Mouse (Mus musculus): ENCODE results near the gene Dnmt3a. TPM values are rescaled to one million over a fixed set of nuclear protein-coding genes. Genes with fewer than 3 reads are reported as not detected.

Dnmt3a gene
- total and polyA plus RNA-seq, 3 experiments, result 15.5 to 61.5 (median 23.4) TPM

- H3K36me3 ChIP-seq (replicated peaks in 1 of 2; ENCODE audit: control insufficient read depth in 1 of 2, insufficient read depth in 1 of 2, low read length in 1 of 2), result no peaks in the 10 kb centered on the region
- H3K79me2 ChIP-seq (replicated peaks; ENCODE audit: control insufficient read depth, extremely low read depth, insufficient read depth, poor library complexity, severe bottlenecking), result no peaks in the 10 kb centered on the region
- in situ Hi-C loops (cut with MboI; ENCODE audit: low pct_ligation_motif_present, low pct_unique_long_range_greater_than_20kb, low sequenced_read_pairs), result no loop called here
- no peak overlapping the region for H3K4me2 ChIP-seq (ENCODE audit: insufficient read depth, low read depth, poor library complexity, severe bottlenecking)
- TF ChIP-seq MAFK (IDR thresholded peaks at IDR 0.05; ENCODE audit: insufficient replicate concordance, low read length), result no peak
- TF ChIP-seq RCOR1 (conservative IDR thresholded peaks at IDR 0.05; ENCODE audit: low read depth, low read length), result no peak
- TF ChIP-seq BHLHE40 (IDR thresholded peaks at IDR 0.05; ENCODE audit: low read depth, low read length), result no peak
- TF ChIP-seq IRF4 (IDR thresholded peaks at IDR 0.05; ENCODE audit: low read depth, low read length), result no peak
- no peak for TF ChIP-seq USF1 (IDR thresholded peaks at IDR 0.05; ENCODE audit: low read depth, low read length)
- TF ChIP-seq ZKSCAN1 (IDR thresholded peaks at IDR 0.05; ENCODE audit: borderline replicate concordance, low read depth, low read length), result no peak
- TF ChIP-seq MXI1 (IDR thresholded peaks at IDR 0.05; ENCODE audit: low read depth, low read length), result no peak
- no peak overlapping the region for H3K4me3 ChIP-seq (replicated peaks in 1 of 3; ENCODE audit: low read depth in 2 of 3, low read length in 2 of 3, poor library complexity in 1 of 3)
- dilution Hi-C loops (cut with MboI; ENCODE audit: extremely low pct_ligation_motif_present, extremely low pct_unique_long_range_greater_than_20kb, low sequenced_read_pairs), result no loop called here
- no peak overlapping the region for H3K27ac ChIP-seq (ENCODE audit: insufficient read depth, low read depth)
- H3K27me3 ChIP-seq (replicated peaks), result no peaks in the 10 kb centered on the region
- H3K9me3 ChIP-seq (replicated peaks; ENCODE audit: low read length), result no peaks in the 10 kb centered on the region
- no peak for DNase-seq (ENCODE audit: extremely low read depth)
- peaks cover 7 to 22% of the 10 kb centered on the region in 2 experiments for H3K4me1 ChIP-seq (ENCODE audit: control insufficient read depth in 1 of 2, insufficient read depth in 2 of 2)
- no peak overlapping the region for H3K9ac ChIP-seq (ENCODE audit: insufficient read depth, low read depth)
Observed at GRCm38 (mm10) chr12:3761591-3762295, 44.1 kb upstream of the Dnmt3a start.

GRCm38 (mm10) chr12:3764191-3764804 lies 41.5 kb upstream of the Dnmt3a start:
- in situ Hi-C loops (cut with MboI; ENCODE audit: low pct_ligation_motif_present, low pct_unique_long_range_greater_than_20kb, low sequenced_read_pairs) (no loop called here), dilution Hi-C loops (cut with MboI; ENCODE audit: extremely low pct_ligation_motif_present, extremely low pct_unique_long_range_greater_than_20kb, low sequenced_read_pairs) (no loop called here)
- H3K9ac ChIP-seq (ENCODE audit: insufficient read depth, low read depth), result no peak overlapping the region
- H3K9me3 ChIP-seq (replicated peaks; ENCODE audit: low read length), result no peaks in the 10 kb centered on the region
- no peaks in the 10 kb centered on the region for H3K36me3 ChIP-seq (replicated peaks in 1 of 2; ENCODE audit: control insufficient read depth in 1 of 2, insufficient read depth in 1 of 2, low read length in 1 of 2)
- no peak overlapping the region for H3K27ac ChIP-seq (ENCODE audit: insufficient read depth, low read depth)
- TF ChIP-seq BHLHE40 (IDR thresholded peaks at IDR 0.05; ENCODE audit: low read depth, low read length), result no peak
- TF ChIP-seq MAZ (IDR thresholded peaks at IDR 0.05; ENCODE audit: low read depth, low read length), result no peak
- TF ChIP-seq EP300 (IDR thresholded peaks at IDR 0.05; ENCODE audit: low read length), result no peak
- TF ChIP-seq CHD1 (IDR thresholded peaks at IDR 0.05; ENCODE audit: low read depth, low read length), result no peak
- TF ChIP-seq HCFC1 (IDR thresholded peaks at IDR 0.05; ENCODE audit: low read depth, low read length), result no peak
- no peak for TF ChIP-seq CHD2 (IDR thresholded peaks at IDR 0.05; ENCODE audit: low read length)
- TF ChIP-seq MXI1 (IDR thresholded peaks at IDR 0.05; ENCODE audit: low read depth, low read length), result no peak
- no peak for TF ChIP-seq PAX5 (IDR thresholded peaks at IDR 0.05; ENCODE audit: low read length)
- no peaks in the 10 kb centered on the region for H3K79me2 ChIP-seq (replicated peaks; ENCODE audit: control insufficient read depth, extremely low read depth, insufficient read depth, poor library complexity, severe bottlenecking)
- H3K27me3 ChIP-seq (replicated peaks), result no peaks in the 10 kb centered on the region
- no peak for DNase-seq (ENCODE audit: extremely low read depth)
- H3K4me3 ChIP-seq (replicated peaks in 1 of 3; ENCODE audit: low read depth in 2 of 3, low read length in 2 of 3, poor library complexity in 1 of 3), result no peak overlapping the region
- peaks cover 5 to 20% of the 10 kb centered on the region in 2 experiments for H3K4me1 ChIP-seq (ENCODE audit: control insufficient read depth in 1 of 2, insufficient read depth in 2 of 2)
- H3K4me2 ChIP-seq (ENCODE audit: insufficient read depth, low read depth, poor library complexity, severe bottlenecking), result no peak overlapping the region

Measured in CH12.LX (cell line).